Mouse (Mus musculus) forebrain, embryonic 16.5 days (tissue): ENCODE data around the gene Wdr92. TPM values are rescaled to one million over a fixed set of nuclear protein-coding genes. Genes with fewer than 3 reads are reported as not detected.

ENCODE experiments used
- polyA plus RNA-seq: library from polyadenylated mRNA; unstranded; fragments of >200 nt; fragmentation: Nextera tagmentation; extraction: Ambion mirVana; gene quantifications from 2 replicates; pipeline ENCODE4 v1.2.1, GENCODE M21; 2015

The Wdr92 gene
- polyA plus RNA-seq, 1 experiment from 2014 or later = 17.5 TPM

Other genes with a start within 250 kb of the Wdr92 start
- 0.91 and 1.1 TPM in 2 replicates for gene Fbxo48, start 230.7 kb upstream of the Wdr92 start, polyA plus RNA-seq
- gene Cnrip1, start 130.5 kb upstream of the Wdr92 start, polyA plus RNA-seq = 133 and 160 TPM in 2 replicates
- gene Plek, start 129.7 kb upstream of the Wdr92 start, polyA plus RNA-seq = 3.2 and 3.3 TPM in 2 replicates
- gene Ppp3r1, start 22.8 kb upstream of the Wdr92 start, polyA plus RNA-seq = 182 and 194 TPM in 2 replicates
- gene Pno1, start 29.5 kb downstream of the Wdr92 start, polyA plus RNA-seq = 44.7 and 47.7 TPM in 2 replicates
- 107 and 111 TPM in 2 replicates for gene C1d, start 75.5 kb downstream of the Wdr92 start, polyA plus RNA-seq